ENCODE assay signal across 7 mouse cellular contexts in the genomic region with DNA sequence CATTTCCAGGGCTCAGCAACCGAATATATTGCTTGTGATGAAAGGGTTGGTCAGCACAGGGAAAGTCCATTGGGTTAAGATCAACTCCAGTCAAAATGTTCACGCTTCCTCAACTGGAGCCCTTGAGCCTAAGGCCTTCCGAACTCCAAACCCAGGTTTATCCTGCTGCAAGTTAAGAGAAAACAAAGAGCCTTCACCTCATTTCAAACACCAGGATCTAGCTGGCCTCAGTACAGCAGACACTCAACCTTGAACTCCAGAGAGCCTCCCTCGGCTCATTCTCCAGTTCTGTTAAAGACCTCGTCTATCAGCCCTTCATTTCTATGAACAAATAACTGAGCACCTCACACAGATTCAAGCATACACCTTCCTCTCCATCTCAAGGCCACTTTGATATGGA. TPM values are rescaled to one million over a fixed set of nuclear protein-coding genes. Genes with fewer than 3 reads are reported as not detected.
DNase-seq lines count a peak whose midpoint lies in the region; ATAC-seq and TF ChIP-seq lines count a peak whose summit lies in the region.

No protein-coding gene starts in this region.

- H3K9ac ChIP-seq in lung, postnatal 0 days (replicated peaks; ENCODE audit: low read depth) = peak overlapping the region; percentile 96; the same call in 1 of the 2 replicates
- peak overlapping the region; percentile 95 for H3K9ac ChIP-seq in limb, embryonic 13.5 days
- peak overlapping the region; percentile 38 for H3K9ac ChIP-seq in stomach, embryonic 15.5 days

- H3K4me3 ChIP-seq in lung, postnatal 0 days (ENCODE audit: low read depth, low read length) = peak overlapping the region; percentile 95; the same call in 1 of the 2 replicates
- H3K4me3 ChIP-seq in forebrain, embryonic 10.5 days = peak overlapping the region; percentile 96
- H3K4me3 ChIP-seq in limb, embryonic 13.5 days = peak overlapping the region; percentile 87
- peak overlapping the region; percentile 86 for H3K4me3 ChIP-seq in stomach, embryonic 15.5 days (replicated peaks)

- peak; percentile 5 for DNase-seq in lung, postnatal 0 days (ENCODE audit: low spot score)
- DNase-seq in lung, adult 18-20 months = no peak
- no peak for DNase-seq in forebrain, embryonic 10.5 days (ENCODE audit: extremely low spot score, low spot score)
- DNase-seq in adrenal gland, postnatal 4 days (ENCODE audit: low spot score in 2 of 2) = no peak
- DNase-seq in adrenal gland, adult 18-20 months (ENCODE audit: low spot score in 2 of 2) = no peak

- TF ChIP-seq EP300 in lung, postnatal 0 days (IDR thresholded peaks at IDR 0.05) = no peak

- H3K27ac ChIP-seq in lung, postnatal 0 days (ENCODE audit: low read length) = 0 out of 2 replicates have a peak overlapping the region, but pooled peaks have one; percentile 44
- H3K27ac ChIP-seq in forebrain, embryonic 10.5 days = peak overlapping the region; percentile 99
- H3K27ac ChIP-seq in limb, embryonic 13.5 days = no peak overlapping the region
- peak overlapping the region; percentile 97 for H3K27ac ChIP-seq in stomach, embryonic 15.5 days

- peaks cover 8% of the 10 kb centered on the region; the same call in 1 of the 2 replicates for H3K4me1 ChIP-seq in lung, postnatal 0 days (ENCODE audit: insufficient read depth, low read depth, low read length)
- peaks cover 33% of the 10 kb centered on the region for H3K4me1 ChIP-seq in forebrain, embryonic 10.5 days
- peaks cover 19% of the 10 kb centered on the region for H3K4me1 ChIP-seq in limb, embryonic 13.5 days
- H3K4me1 ChIP-seq in stomach, embryonic 15.5 days = peaks cover 11% of the 10 kb centered on the region; the same call in 1 of the 2 replicates

- H3K4me2 ChIP-seq in lung, postnatal 0 days (replicated peaks; ENCODE audit: low read depth, low read length) = peak overlapping the region; percentile 62
- peak overlapping the region; percentile 79 for H3K4me2 ChIP-seq in limb, embryonic 13.5 days (replicated peaks)
- H3K4me2 ChIP-seq in stomach, embryonic 15.5 days = peak overlapping the region; percentile 62

- H3K27me3 ChIP-seq in lung, postnatal 0 days (replicated peaks; ENCODE audit: insufficient read depth, low read length) = no peaks in the 10 kb centered on the region
- no peaks in the 10 kb centered on the region for H3K27me3 ChIP-seq in forebrain, embryonic 10.5 days (ENCODE audit: poor library complexity, severe bottlenecking)
- no peaks in the 10 kb centered on the region for H3K27me3 ChIP-seq in limb, embryonic 13.5 days
- no peaks in the 10 kb centered on the region for H3K27me3 ChIP-seq in stomach, embryonic 15.5 days (replicated peaks)

- WGBS in lung, postnatal 0 days = 31% methylated on average over 5 of the region's 5 CpGs
- WGBS in forebrain, embryonic 10.5 days = 65% methylated on average over 5 of the region's 5 CpGs
- 57% methylated on average over 5 of the region's 5 CpGs for WGBS in limb, embryonic 13.5 days
- WGBS in stomach, embryonic 15.5 days = 34% methylated on average over 5 of the region's 5 CpGs

- no peak for ATAC-seq in lung, postnatal 0 days
- no peak for ATAC-seq in limb, embryonic 13.5 days (ENCODE audit: low FRiP score, low read depth)
- ATAC-seq in stomach, embryonic 15.5 days (ENCODE audit: insufficient read depth, low FRiP score, low read depth) = no peak

- H3K9me3 ChIP-seq in lung, postnatal 0 days (ENCODE audit: low read length) = no peaks in the 10 kb centered on the region
- H3K9me3 ChIP-seq in forebrain, embryonic 10.5 days = no peaks in the 10 kb centered on the region
- no peaks in the 10 kb centered on the region for H3K9me3 ChIP-seq in limb, embryonic 13.5 days
- no peaks in the 10 kb centered on the region for H3K9me3 ChIP-seq in stomach, embryonic 15.5 days

- TF ChIP-seq CTCF in lung, postnatal 0 days (IDR thresholded peaks at IDR 0.05) = no peak

- H3K36me3 ChIP-seq in lung, postnatal 0 days (ENCODE audit: insufficient read depth, low read length) = no peaks in the 10 kb centered on the region
- H3K36me3 ChIP-seq in forebrain, embryonic 10.5 days (replicated peaks) = peaks cover 22% of the 10 kb centered on the region
- peaks cover 20% of the 10 kb centered on the region for H3K36me3 ChIP-seq in limb, embryonic 13.5 days
- peaks cover 14% of the 10 kb centered on the region for H3K36me3 ChIP-seq in stomach, embryonic 15.5 days

RNA-seq across cellular contexts. Expression of gene Lig3, which starts 0.8 kb away (rescaled TPM):
- polyA plus RNA-seq in lung, postnatal 0 days (2015; fragmentation: Nextera tagmentation; extraction: Ambion mirVana) = 10.9 and 11.6 TPM in 2 replicates
- 50.3 and 51.4 TPM in 2 replicates for polyA plus RNA-seq in forebrain, embryonic 10.5 days (2016; fragmentation: Nextera tagmentation; extraction: Ambion mirVana)
- polyA plus RNA-seq in limb, embryonic 13.5 days (2015; fragmentation: Nextera tagmentation; extraction: Ambion mirVana) = 33.9 and 34.2 TPM in 2 replicates
- polyA plus RNA-seq in stomach, embryonic 15.5 days (2015; fragmentation: Nextera tagmentation; extraction: Ambion mirVana) = 22.9 and 25.5 TPM in 2 replicates
- 10 to 100 TPM; 31.5 to 34.9 TPM for total RNA-seq in adrenal gland, postnatal 4 days (2021)
- 10 to 100 TPM; 18.2 to 21.5 TPM for total RNA-seq in adrenal gland, adult 18-20 months (2021)

RNA-seq across cellular contexts. Expression of gene Zfp830, which starts 16.0 kb away (rescaled TPM):
- polyA plus RNA-seq in lung, postnatal 0 days (2015; fragmentation: Nextera tagmentation; extraction: Ambion mirVana) = 26.3 and 28.3 TPM in 2 replicates
- polyA plus RNA-seq in forebrain, embryonic 10.5 days (2016; fragmentation: Nextera tagmentation; extraction: Ambion mirVana) = 36.9 and 38.7 TPM in 2 replicates
- 39.2 and 41.1 TPM in 2 replicates for polyA plus RNA-seq in limb, embryonic 13.5 days (2015; fragmentation: Nextera tagmentation; extraction: Ambion mirVana)
- 31.7 and 35.0 TPM in 2 replicates for polyA plus RNA-seq in stomach, embryonic 15.5 days (2015; fragmentation: Nextera tagmentation; extraction: Ambion mirVana)
- 10 to 100 TPM; 22.2 to 22.6 TPM for total RNA-seq in adrenal gland, postnatal 4 days (2021)
- total RNA-seq in adrenal gland, adult 18-20 months (2021) = 10 to 100 TPM; 18.8 to 21.1 TPM

RNA-seq across cellular contexts. Expression of gene Cct6b, which starts 16.0 kb away (rescaled TPM):
- 0.31 and 0.35 TPM in 2 replicates for polyA plus RNA-seq in lung, postnatal 0 days (2015; fragmentation: Nextera tagmentation; extraction: Ambion mirVana)
- 0.31 and 0.33 TPM in 2 replicates for polyA plus RNA-seq in forebrain, embryonic 10.5 days (2016; fragmentation: Nextera tagmentation; extraction: Ambion mirVana)
- polyA plus RNA-seq in limb, embryonic 13.5 days (2015; fragmentation: Nextera tagmentation; extraction: Ambion mirVana) = 0.31 and 0.46 TPM in 2 replicates
- 0.37 and 0.40 TPM in 2 replicates for polyA plus RNA-seq in stomach, embryonic 15.5 days (2015; fragmentation: Nextera tagmentation; extraction: Ambion mirVana)
- total RNA-seq in adrenal gland, postnatal 4 days (2021) = 1 to 10 TPM in 1 of 2 experiments, under 1 TPM in 1; 0.53 to 1.0 TPM
- total RNA-seq in adrenal gland, adult 18-20 months (2021) = under 1 TPM; 0.54 to 0.70 TPM

Comparison
In these comparisons a context has a peak if more than half of its experiments do, and no peak if none do; other contexts are left out.
1. H3K9ac ChIP-seq: peak in every context shown above with its lines; median percentile 96 in lung, postnatal 0 days; 95 in limb, embryonic 13.5 days; 38 in stomach, embryonic 15.5 days.